Mouse (Mus musculus) left cerebral cortex, postnatal 36 days (tissue): ENCODE measurements at regions not wholly inside any gene's neighbourhood (a gene's known extent, or its start where the extent isn't known, plus 50 kb on each side); places are given as distances from the start of the nearest gene placed in this dataset.

Source experiments
- DNase-seq, 2 experiments: peaks; one replicate each; pipeline ENCODE4 v3.0.0; 2021 to 2022; ENCODE audit warnings: low spot score in 2 of 2, mixed read lengths in 1 of 2
- intact Hi-C: fragments of 180-260 bp; cut with DNase I; formaldehyde crosslinking; loops from one replicate; pipeline ENCODE4 v1.15.1; 2025

DNA sequence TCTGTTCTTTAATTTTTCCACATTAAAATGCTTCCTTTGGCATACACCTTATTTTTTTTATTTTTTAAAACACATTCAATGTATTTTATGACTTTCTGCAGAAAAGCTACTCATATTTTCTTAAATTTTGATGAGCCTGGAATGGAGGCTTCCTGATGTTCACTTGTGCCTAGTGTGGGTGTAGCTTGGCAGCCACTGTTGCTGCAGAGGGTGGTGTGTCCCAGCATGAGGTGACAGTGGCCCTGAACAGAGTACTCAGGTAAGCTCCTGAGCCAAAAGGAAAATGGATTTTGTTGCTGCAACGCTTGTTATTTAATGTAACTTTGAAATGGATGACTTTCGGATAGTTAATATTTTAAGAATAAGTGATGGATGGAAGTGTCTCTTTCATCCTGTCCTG lies 170.6 kb downstream of the Eipr1 start:
- intact Hi-C loops, result no loop called here
- DNase-seq, result no peak

GRCm38 (mm10) chr12:28925206-28925605 lies 173.6 kb downstream of the Eipr1 start:
- intact Hi-C loops, result no loop called here
- DNase-seq, result no peak

- intact Hi-C loops, result no loop called here
- DNase-seq, result no peak
Observed at GRCm38 (mm10) chr12:28939936-28940335, 188.3 kb downstream of the Eipr1 start.

- no peak for DNase-seq
- intact Hi-C loops, result no loop called here
Observed at GRCm38 (mm10) chr12:28948889-28949288, 197.3 kb downstream of the Eipr1 start.

- DNase-seq, result no peak
- intact Hi-C loops, result no loop called here
Observed at GRCm38 (mm10) chr12:28949307-28949706, 197.7 kb downstream of the Eipr1 start.

DNA sequence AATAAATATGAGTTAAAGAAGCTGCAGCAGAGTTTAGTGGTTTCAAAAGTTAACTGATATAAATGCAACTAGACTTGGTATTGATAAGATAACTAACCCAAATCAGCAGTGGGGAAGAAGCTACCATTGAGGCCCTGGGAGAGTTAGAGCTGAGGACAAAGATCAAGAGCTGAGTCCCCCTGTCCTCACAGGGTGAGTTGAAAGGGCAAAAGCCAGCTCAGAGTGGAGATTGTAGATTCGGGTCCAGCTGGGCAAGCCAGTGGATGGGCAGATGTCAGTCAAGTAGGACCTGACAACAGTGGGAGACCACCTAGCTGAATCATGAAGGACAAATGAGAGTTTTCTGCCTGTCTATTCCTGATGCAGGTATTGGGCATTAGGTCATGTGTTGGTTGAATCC lies 205.6 kb downstream of the Eipr1 start:
- intact Hi-C loops, result no loop called here
- no peak for DNase-seq

DNA sequence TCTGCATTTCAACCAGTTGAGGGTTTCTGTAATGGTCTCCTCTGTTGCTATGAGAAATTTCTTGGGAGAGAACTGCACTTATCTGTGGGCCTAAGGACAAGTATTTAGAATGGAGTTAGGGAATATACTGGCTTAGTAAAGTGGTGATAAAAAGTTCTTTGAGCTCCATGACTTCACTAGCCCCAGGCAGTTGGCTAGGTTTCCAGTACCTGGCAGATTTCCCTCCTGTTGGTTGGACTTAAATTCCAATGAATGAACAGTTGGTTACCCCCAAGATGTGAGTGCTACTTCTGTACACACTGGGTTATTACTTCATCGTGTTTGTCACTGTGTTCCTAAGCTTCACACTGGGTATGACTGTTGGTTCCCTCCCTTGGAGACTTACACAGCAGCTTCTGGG lies 207.1 kb downstream of the Eipr1 start:
- DNase-seq, result no peak
- intact Hi-C loops, result no loop called here

GRCm38 (mm10) chr12:28969671-28970379 lies 218.2 kb downstream of the Eipr1 start:
- intact Hi-C loops, result loop anchor here (5.0 to 10.0 kb wide), 3 partner anchors 172 to 565 kb away; partner anchors contain the start of gene Allc
- DNase-seq, result peak; percentile 52 to 59

- DNase-seq, result peak; percentile 65 to 75
- intact Hi-C loops, result loop anchor here (5.0 to 10.0 kb wide), 3 partner anchors 168 to 560 kb away; partner anchors contain the start of gene Allc
Observed at GRCm38 (mm10) chr12:28974571-28975041, 223.0 kb downstream of the Eipr1 start.

DNA sequence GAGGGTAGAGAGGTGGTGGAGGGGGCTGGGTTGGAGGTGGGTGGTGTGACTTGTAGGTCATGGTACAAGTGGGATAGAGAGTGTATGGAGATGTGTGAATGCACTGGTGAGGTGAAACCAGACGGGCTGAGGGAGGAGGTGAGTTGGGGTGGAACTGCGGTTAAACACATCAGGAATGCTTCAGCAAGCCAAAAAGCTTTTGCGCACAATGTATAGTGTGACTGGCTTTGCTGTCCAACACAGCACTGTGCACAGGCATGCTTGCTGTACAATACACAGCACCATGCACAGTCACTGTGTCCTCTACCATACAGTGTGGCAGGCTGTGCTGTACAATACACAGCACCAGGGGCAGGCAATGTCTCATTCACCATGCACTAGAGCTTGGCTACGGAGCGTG lies 223.6 kb downstream of the Eipr1 start:
- DNase-seq, result peak; percentile 48 to 65

DNA sequence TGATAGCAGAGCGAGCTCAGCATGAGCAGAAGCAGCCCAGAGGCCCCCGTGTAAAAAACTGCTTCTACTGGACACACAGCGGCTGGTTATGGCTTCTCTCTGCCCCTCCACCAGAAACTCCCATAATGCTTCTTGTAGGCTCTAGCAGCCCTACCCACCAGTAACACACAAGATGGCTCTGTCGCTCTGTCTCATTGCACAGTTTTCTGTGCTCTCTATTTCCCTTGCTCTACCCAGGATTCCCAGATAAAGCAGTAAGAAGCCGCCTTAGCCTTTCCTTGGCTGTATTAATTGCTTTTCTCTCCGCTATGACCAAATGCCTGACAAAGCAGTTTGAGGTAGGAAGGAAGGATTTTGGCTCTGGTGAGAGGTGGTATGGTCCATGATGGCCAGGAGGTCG lies 228.1 kb downstream of the Eipr1 start:
- DNase-seq, result no peak
- intact Hi-C loops, result loop anchor here (10.0 kb wide), 2 partner anchors 395 to 555 kb away; partner anchors contain the start of gene Allc

More for the DNA sequence above, 223.6 kb downstream of the Eipr1 start:
- intact Hi-C loops, result loop anchor here (10.0 kb wide), 2 partner anchors 390 to 560 kb away; partner anchors contain the start of gene Allc

DNA sequence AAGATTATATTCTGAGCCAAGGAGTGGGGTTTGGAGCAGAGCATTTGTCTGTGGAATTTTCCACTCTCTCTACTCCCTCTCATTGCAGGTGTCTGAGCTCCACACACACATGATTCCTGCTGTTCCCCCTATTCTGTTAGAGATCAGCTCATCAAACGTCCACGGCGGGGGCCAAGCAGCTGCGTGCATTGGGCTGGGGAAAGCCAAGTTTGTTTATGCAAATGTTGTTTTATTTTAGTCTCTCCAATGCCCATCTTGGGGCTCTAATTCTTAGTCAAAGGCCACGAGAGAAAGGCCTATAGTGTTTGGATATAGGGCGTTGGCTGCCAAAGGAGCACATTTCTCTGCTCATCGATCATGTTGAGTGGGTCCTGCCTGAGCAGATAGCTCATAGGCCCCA lies 234.6 kb downstream of the Eipr1 start:
- intact Hi-C loops, result no loop called here
- DNase-seq, result no peak

DNA sequence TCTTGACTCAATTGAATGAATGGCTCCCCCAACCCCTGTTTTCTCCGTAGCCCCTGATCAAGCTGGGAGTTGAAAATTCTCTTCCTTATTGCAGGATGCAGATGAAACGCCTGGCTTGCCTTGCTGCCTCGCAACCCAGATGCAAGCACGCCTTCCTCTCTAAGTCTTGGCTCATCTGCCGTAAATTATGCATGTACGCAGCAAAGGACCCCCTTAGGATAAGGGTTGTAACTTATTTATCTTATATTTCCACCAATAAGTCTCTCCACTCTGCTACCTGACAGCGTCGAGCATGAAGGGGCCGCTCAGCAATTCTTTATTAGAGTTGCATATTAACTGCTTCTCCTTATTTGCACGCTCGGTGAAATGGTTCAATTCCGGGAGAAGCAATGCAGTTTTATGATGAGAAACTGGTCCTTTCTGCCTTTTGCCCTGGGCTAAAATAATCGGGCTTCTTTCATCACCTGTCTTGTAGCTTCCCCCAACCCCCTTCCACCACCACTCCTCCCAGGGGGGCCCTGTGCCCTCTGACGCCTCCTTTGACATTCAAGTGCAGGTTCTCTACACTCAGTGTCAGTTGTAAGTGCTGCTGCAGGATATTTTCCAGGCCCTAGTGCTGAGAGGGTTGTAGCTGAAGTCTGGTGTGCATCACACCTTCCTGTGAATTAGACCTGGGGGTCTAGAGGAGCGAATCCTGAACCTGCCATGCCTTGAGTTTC lies 246.0 kb downstream of the Eipr1 start:
- no peak for DNase-seq
- intact Hi-C loops, result no loop called here

- intact Hi-C loops, result no loop called here
- no peak for DNase-seq
Observed at GRCm38 (mm10) chr12:28999963-29000451, 248.4 kb downstream of the Eipr1 start.

DNA sequence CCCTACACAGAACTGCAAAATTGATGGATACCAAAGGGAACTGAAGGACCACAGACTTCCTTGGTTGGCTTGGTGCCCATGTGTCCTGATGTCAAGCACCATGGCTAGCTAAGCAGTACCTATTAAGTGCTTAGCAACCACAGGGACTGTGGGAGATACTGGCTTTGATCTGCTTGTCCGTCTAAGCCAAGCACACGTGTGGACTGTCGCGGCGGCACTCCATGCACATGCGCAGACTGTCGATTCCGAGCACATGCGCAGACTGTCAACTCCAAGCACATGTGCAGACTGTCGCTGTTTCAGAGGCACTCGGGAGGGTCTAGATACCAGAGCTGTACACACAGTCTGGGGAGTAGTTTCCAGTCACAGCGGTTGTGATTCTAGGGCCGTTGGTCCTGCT lies 252.9 kb downstream of the Eipr1 start:
- intact Hi-C loops, result no loop called here
- no peak for DNase-seq

- no peak for DNase-seq
- intact Hi-C loops, result no loop called here
Observed at GRCm38 (mm10) chr12:29014601-29015000, 263.0 kb downstream of the Eipr1 start.

GRCm38 (mm10) chr12:29015200-29015862 lies 263.7 kb downstream of the Eipr1 start:
- no peak for DNase-seq
- intact Hi-C loops, result no loop called here

DNA sequence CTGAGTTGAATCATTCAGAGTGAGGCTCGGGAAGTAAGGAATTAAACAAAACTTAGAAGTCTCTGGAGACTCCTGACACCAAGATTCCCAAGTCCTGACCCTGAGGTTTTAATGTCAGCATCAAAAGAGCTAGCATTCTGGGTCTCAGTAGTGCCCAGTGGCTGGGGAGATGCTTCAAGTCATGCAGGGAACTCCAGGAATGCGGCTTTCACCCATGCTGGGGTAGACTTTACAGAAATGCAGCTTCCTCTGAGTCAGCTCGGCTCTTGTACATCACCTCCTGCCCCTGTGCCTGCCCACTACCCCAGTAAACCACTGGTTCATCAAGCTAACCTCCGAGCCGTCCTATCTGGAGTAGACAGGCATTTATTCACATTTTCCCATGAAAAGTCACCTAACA lies 269.5 kb downstream of the Eipr1 start:
- no peak for DNase-seq
- intact Hi-C loops, result no loop called here

- no peak for DNase-seq
- intact Hi-C loops, result no loop called here
Observed at GRCm38 (mm10) chr12:29028171-29028570, 276.6 kb downstream of the Eipr1 start.

GRCm38 (mm10) chr12:29029461-29029860 lies 277.9 kb downstream of the Eipr1 start:
- DNase-seq, result peak in 1 of 2 experiments; percentile 16
- intact Hi-C loops, result no loop called here
